Mouse (Mus musculus) liver, postnatal 0 days (tissue): ENCODE results near the gene Irgm1.

Source experiments
- CTCF ChIP-seq: sonication (generic); IDR thresholded peaks from 2 replicates; pipeline ENCODE4 v1.5.1; 2016; ENCODE audit warnings: antibody characterized with exemption, low read depth
- EP300 ChIP-seq: IDR thresholded peaks from 2 replicates; pipeline ENCODE4 v1.6.1; 2016; ENCODE audit warnings: antibody characterized with exemption, low read depth, mild to moderate bottlenecking

DNA sequence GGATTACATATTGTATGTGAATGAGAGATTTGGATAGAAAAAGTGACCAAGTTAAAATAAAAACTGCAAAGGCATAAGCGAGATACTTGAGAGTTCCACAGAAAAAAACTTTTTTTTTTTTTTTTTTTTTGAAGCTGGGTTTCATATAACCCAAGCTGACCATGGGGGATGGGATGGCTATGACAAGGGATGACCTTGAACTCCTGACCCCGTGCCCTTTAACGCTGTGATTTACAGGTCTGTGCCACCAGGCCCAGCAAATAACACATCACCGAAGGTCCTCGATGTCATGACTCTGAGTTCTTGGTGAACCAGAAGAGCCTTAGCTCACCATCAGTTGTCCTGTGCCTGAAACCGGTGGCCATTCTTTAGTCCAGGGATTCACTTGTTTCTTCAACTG, 35.6 kb downstream of the Irgm1 start:
- no peak for TF ChIP-seq CTCF
- TF ChIP-seq EP300 = no peak
